ENCODE assay signal across 1 mouse cellular context in the genomic region with DNA sequence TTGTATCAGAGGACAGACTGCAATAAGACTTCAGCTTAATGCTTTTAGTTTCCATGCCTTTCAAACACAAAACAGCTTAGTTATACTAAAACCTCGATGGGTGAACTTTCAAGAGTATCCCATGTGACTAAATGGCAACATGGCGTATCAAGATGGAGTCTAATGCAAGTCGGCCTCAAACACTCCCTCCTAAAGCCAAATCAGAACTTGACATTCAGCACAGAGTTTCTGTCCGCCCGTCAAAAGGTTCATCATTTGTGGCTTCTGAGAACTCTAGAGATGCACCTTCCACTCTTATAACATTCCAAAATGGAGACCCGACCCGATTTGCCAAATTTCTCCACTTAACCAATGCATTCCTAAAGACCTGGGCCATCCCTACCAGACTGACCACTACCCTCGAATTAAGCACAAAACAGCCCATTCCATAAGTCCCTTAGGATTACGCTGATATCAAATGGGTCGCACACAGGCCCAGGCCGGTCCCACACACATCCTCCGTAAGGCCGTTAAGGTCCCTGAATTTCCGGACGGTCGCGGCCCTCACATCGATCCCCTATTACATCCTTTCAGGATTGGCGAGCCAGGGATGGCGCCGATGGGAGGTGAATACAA.
TF ChIP-seq lines count a peak whose summit lies in the region.

No protein-coding gene starts in this region.

TF ChIP-seq in MEL, 35 proteins besides CTCF, POLR2A, EP300 and RAD21 (continued from another document):
- peak; percentile 22; the same call in 1 of the 2 replicates for TF ChIP-seq MXI1 (IDR thresholded peaks at IDR 0.05; ENCODE audit: low read depth, low read length)
- no peak for TF ChIP-seq MAFK (IDR thresholded peaks at IDR 0.05; ENCODE audit: borderline replicate concordance, low read depth, low read length)
- TF ChIP-seq POLR2AphosphoS5 (IDR thresholded peaks at IDR 0.05; ENCODE audit: borderline replicate concordance, low read depth, low read length) = no peak
- TF ChIP-seq RCOR1 (IDR thresholded peaks at IDR 0.05; ENCODE audit: low read depth, low read length) = no peak
- TF ChIP-seq JUND (IDR thresholded peaks at IDR 0.05; ENCODE audit: low read depth, low read length) = no peak
- 0 out of 2 replicates have a peak, but pooled peaks have one; percentile 21 for TF ChIP-seq MYB (IDR thresholded peaks at IDR 0.05; ENCODE audit: low read depth, low read length)
- TF ChIP-seq POLR2AphosphoS2 (IDR thresholded peaks at IDR 0.05; ENCODE audit: low read length) = peak; percentile 90
- no peak for TF ChIP-seq GABPA (IDR thresholded peaks at IDR 0.05; ENCODE audit: low read depth, low read length)
- peak; percentile 86 for TF ChIP-seq MYC (IDR thresholded peaks at IDR 0.05; ENCODE audit: low read depth, low read length)
- TF ChIP-seq MEF2A (IDR thresholded peaks at IDR 0.05; ENCODE audit: extremely low read depth, insufficient replicate concordance, low read depth, low read length, poor library complexity, severe bottlenecking) = no peak
- TF ChIP-seq MAX (IDR thresholded peaks at IDR 0.05; ENCODE audit: low read length) = peak; percentile 74; the same call in 1 of the 2 replicates
- no peak for TF ChIP-seq NELFE (IDR thresholded peaks at IDR 0.05; ENCODE audit: low read depth, low read length)
- TF ChIP-seq KAT2A (conservative IDR thresholded peaks at IDR 0.05; ENCODE audit: low read depth, low read length) = no peak
- peak; percentile 34; the same call in 1 of the 2 replicates for TF ChIP-seq TCF12 (IDR thresholded peaks at IDR 0.05; ENCODE audit: low read depth, low read length)
- TF ChIP-seq ZKSCAN1 (IDR thresholded peaks at IDR 0.05; ENCODE audit: low read depth, low read length) = no peak
- no peak for TF ChIP-seq TAL1 (IDR thresholded peaks at IDR 0.05; ENCODE audit: low read length)
- TF ChIP-seq ZC3H11A (IDR thresholded peaks at IDR 0.05; ENCODE audit: low read depth, low read length) = no peak
- TF ChIP-seq GATA1 (IDR thresholded peaks at IDR 0.05; ENCODE audit: low read depth, low read length) = no peak
- TF ChIP-seq CHD2 (IDR thresholded peaks at IDR 0.05; ENCODE audit: low read length) = no peak
- TF ChIP-seq ETS1 (IDR thresholded peaks at IDR 0.05; ENCODE audit: low read depth, low read length) = 0 out of 2 replicates have a peak, but pooled peaks have one; percentile 8
- no peak for TF ChIP-seq ELF1 (IDR thresholded peaks at IDR 0.05; ENCODE audit: low read depth, low read length)
- TF ChIP-seq MAZ (IDR thresholded peaks at IDR 0.05; ENCODE audit: low read depth, low read length) = no peak
- TF ChIP-seq E2F4 (IDR thresholded peaks at IDR 0.05; ENCODE audit: borderline replicate concordance, low read depth, low read length) = no peak
- TF ChIP-seq UBTF (IDR thresholded peaks at IDR 0.05; ENCODE audit: borderline replicate concordance, insufficient read depth, low read depth, low read length) = no peak
- TF ChIP-seq BHLHE40 (IDR thresholded peaks at IDR 0.05; ENCODE audit: borderline replicate concordance, low read depth, low read length) = no peak
- no peak for TF ChIP-seq USF2 (IDR thresholded peaks at IDR 0.05; ENCODE audit: borderline replicate concordance in 1 of 2, insufficient read depth in 1 of 2, low read depth in 1 of 2, low read length in 2 of 2)
- TF ChIP-seq ZMIZ1 (IDR thresholded peaks at IDR 0.05; ENCODE audit: low read depth, low read length) = no peak
